Mouse (Mus musculus): ENCODE measurements around the gene Slit3.

DNA sequence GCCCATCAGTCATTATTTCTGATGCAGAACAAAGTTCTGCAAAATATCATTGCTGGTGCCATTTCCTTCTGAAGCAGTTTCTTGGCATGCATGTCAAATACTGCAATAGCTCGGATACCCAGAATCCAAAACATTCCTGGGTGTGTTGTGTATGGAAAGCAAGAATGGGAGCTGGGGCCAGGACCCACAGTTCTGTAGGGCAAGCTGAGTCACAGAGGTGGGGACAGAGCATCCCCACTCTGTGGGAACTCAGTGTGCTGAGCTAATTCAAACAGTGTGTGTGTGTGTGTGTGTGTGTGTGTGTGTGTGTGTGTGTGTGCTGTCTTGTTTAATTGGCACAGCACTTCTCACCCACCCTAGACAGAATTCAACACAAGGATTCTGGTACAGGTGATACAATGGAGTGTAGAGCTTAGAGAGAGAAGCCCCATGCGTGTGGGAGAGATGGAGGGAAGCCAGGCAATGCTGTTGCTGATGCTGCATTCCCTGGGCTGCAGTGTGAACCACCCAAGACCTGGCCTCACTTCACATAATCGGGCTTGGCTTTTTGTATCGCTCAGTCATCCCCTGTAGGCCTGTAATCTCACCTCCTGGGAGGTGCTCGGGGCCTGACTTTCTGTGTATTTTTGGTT is 161.1 kb downstream of the Slit3 start:
- TF ChIP-seq CTCF (IDR thresholded peaks at IDR 0.05; ENCODE audit: low read depth) (no peak), EP300 (IDR thresholded peaks at IDR 0.05; ENCODE audit: low read depth) (no peak)
